8 mouse cellular contexts compared by ENCODE assay signal in the genomic region with DNA sequence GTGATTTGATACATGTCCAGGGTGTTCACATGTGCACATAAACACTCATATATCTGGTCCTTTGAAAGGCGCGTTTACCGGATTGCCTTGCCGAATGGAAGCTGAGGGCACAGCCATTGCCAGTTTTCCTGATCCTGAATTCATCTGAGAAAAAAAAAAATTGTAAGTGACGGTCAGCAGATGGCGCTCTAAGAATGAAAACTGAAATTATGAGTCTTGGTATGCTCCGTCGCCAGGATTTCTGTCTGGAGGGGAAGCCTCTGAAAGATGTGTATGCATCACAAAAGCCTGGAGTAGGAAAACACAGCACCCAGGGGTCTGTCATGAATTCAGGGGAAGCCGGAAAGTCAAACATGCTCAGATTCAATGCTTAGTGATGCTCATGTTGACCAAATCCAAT.
DNase-seq lines count a peak whose midpoint lies in the region; ATAC-seq and TF ChIP-seq lines count a peak whose summit lies in the region.

No protein-coding gene starts in this region.

- peak in 1 of 2 experiments; percentile 24 for DNase-seq in heart, adult 2 months
- peak; percentile 70 for DNase-seq in 416B (ENCODE audit: low read depth)
- DNase-seq in brain, adult 2 months (ENCODE audit: low read depth, low spot score): peak; percentile 88
- peak; percentile 25 to 61 for DNase-seq in layer of hippocampus, postnatal 25 days (ENCODE audit: extremely low spot score in 1 of 2, low spot score in 1 of 2)

- H3K4me2 ChIP-seq in heart, embryonic 12.5 days: no peak overlapping the region
- no peak overlapping the region for H3K4me2 ChIP-seq in forebrain, embryonic 13.5 days
- H3K4me2 ChIP-seq in midbrain, embryonic 16.5 days (ENCODE audit: low read length): no peak overlapping the region

- peak; percentile 75 for TF ChIP-seq CTCF in heart, adult 2 months (IDR thresholded peaks at IDR 0.05)

- no peak for TF ChIP-seq EP300 in heart, adult 2 months (IDR thresholded peaks at IDR 0.05; ENCODE audit: insufficient read depth, low read depth, low read length)

- H3K27me3 ChIP-seq in heart, adult 2 months (ENCODE audit: control insufficient read depth, insufficient read depth, low read length): no peaks in the 10 kb centered on the region
- no peaks in the 10 kb centered on the region for H3K27me3 ChIP-seq in heart, embryonic 12.5 days (replicated peaks)
- peaks cover 5% of the 10 kb centered on the region for H3K27me3 ChIP-seq in forebrain, embryonic 13.5 days
- no peaks in the 10 kb centered on the region; the same call in 1 of the 2 replicates for H3K27me3 ChIP-seq in midbrain, embryonic 16.5 days (ENCODE audit: control insufficient read depth, insufficient read depth, low read depth, low read length)

- intact Hi-C loops in heart, adult 2 months (cut with DNase I): no loop called here

- 9% methylated on average over 9 of the region's 9 CpGs for WGBS in heart, adult 2 months
- 12% methylated on average over 9 of the region's 9 CpGs for WGBS in heart, embryonic 12.5 days
- 17% methylated on average over 9 of the region's 9 CpGs for WGBS in forebrain, embryonic 13.5 days
- 12% methylated on average over 9 of the region's 9 CpGs for WGBS in midbrain, embryonic 16.5 days

- no peaks in the 10 kb centered on the region for H3K79me2 ChIP-seq in heart, adult 2 months (replicated peaks; ENCODE audit: control insufficient read depth, insufficient read depth, low read length)

- ATAC-seq in heart, embryonic 12.5 days (ENCODE audit: insufficient number of reproducible peaks, low FRiP score): no peak
- peak; percentile 38; the same call in 1 of the 2 replicates for ATAC-seq in forebrain, embryonic 13.5 days
- 0 out of 2 replicates have a peak, but pooled peaks have one; percentile 57 for ATAC-seq in midbrain, embryonic 16.5 days
- ATAC-seq in activated CD4-positive, CD25-positive, alpha-beta regulatory T cell, adult 4 months: no peak

- no peaks in the 10 kb centered on the region for H3K4me1 ChIP-seq in heart, adult 2 months (ENCODE audit: control insufficient read depth, insufficient read depth, low read length)
- H3K4me1 ChIP-seq in heart, embryonic 12.5 days (replicated peaks): no peaks in the 10 kb centered on the region
- H3K4me1 ChIP-seq in forebrain, embryonic 13.5 days: no peaks in the 10 kb centered on the region; the same call in 1 of the 2 replicates
- H3K4me1 ChIP-seq in midbrain, embryonic 16.5 days (ENCODE audit: control insufficient read depth, insufficient read depth, low read length): peaks cover 4% of the 10 kb centered on the region; the same call in 1 of the 2 replicates

- no peak for TF ChIP-seq POLR2A in heart, adult 2 months (IDR thresholded peaks at IDR 0.05; ENCODE audit: insufficient read depth, low read depth, low read length)

- H3K36me3 ChIP-seq in heart, adult 2 months (ENCODE audit: control insufficient read depth, insufficient read depth, low read length): no peaks in the 10 kb centered on the region
- H3K36me3 ChIP-seq in heart, embryonic 12.5 days: no peaks in the 10 kb centered on the region
- no peaks in the 10 kb centered on the region for H3K36me3 ChIP-seq in forebrain, embryonic 13.5 days (ENCODE audit: poor library complexity, severe bottlenecking)
- no peaks in the 10 kb centered on the region for H3K36me3 ChIP-seq in midbrain, embryonic 16.5 days (ENCODE audit: control insufficient read depth, insufficient read depth, low read length)

- 0 out of 2 replicates have a peak, but pooled peaks cover 3% of the 10 kb centered on the region for H3K9me3 ChIP-seq in heart, embryonic 12.5 days (replicated peaks)
- no peaks in the 10 kb centered on the region for H3K9me3 ChIP-seq in forebrain, embryonic 13.5 days (replicated peaks)
- H3K9me3 ChIP-seq in midbrain, embryonic 16.5 days (replicated peaks; ENCODE audit: control insufficient read depth, low read length, poor library complexity, severe bottlenecking): no peaks in the 10 kb centered on the region

- no peak overlapping the region for H3K4me3 ChIP-seq in heart, adult 2 months
- no peak overlapping the region for H3K4me3 ChIP-seq in heart, embryonic 12.5 days
- H3K4me3 ChIP-seq in forebrain, embryonic 13.5 days: no peak overlapping the region
- H3K4me3 ChIP-seq in midbrain, embryonic 16.5 days (ENCODE audit: low read depth, low read length): no peak overlapping the region

- H3K9ac ChIP-seq in heart, adult 2 months (ENCODE audit: low read depth, low read length): no peak overlapping the region
- no peak overlapping the region for H3K9ac ChIP-seq in heart, embryonic 12.5 days
- no peak overlapping the region for H3K9ac ChIP-seq in forebrain, embryonic 13.5 days
- H3K9ac ChIP-seq in midbrain, embryonic 16.5 days (ENCODE audit: low read depth, low read length): no peak overlapping the region

- no peak overlapping the region for H3K27ac ChIP-seq in heart, adult 2 months
- H3K27ac ChIP-seq in heart, embryonic 12.5 days (ENCODE audit: poor library complexity, severe bottlenecking): no peak overlapping the region
- no peak overlapping the region for H3K27ac ChIP-seq in forebrain, embryonic 13.5 days
- H3K27ac ChIP-seq in midbrain, embryonic 16.5 days (ENCODE audit: low read length): no peak overlapping the region

Comparison
In these comparisons a context has a peak if more than half of its experiments do, and no peak if none do; other contexts are left out.
1. ATAC-seq: peak in forebrain, embryonic 13.5 days (single experiment) and midbrain, embryonic 16.5 days (single experiment); none in heart, embryonic 12.5 days (single experiment) and activated CD4-positive, CD25-positive, alpha-beta regulatory T cell, adult 4 months (single experiment).